Mouse (Mus musculus) lung, postnatal 0 days (tissue): ENCODE measurements around the gene Dmwd.

ENCODE experiments used
- CTCF ChIP-seq: IDR thresholded peaks from 2 replicates; pipeline ENCODE4 v1.5.1; 2016; ENCODE audit warnings: antibody characterized with exemption, mild to moderate bottlenecking
- EP300 ChIP-seq: IDR thresholded peaks from 2 replicates; pipeline ENCODE4 v1.6.1; 2016; ENCODE audit warnings: antibody characterized with exemption, mild to moderate bottlenecking, control low read depth

DNA sequence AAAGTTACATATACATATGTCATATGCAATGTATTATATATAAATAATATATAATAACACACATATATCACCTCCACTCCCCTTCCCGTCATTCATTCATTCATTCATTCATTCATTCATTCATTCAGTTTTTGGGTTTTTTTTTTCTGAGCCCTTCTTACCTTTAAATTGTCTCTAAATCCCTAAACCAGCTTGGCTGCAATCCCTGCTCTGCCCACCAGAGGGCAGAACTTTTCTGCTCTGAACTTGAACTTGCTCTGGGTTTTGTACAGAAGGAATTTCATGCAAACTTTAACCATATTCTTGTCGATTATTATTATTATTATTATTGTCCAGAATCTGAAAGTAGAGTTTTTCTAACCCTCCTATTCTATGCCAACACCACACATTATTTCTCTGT, 7.3 kb upstream of the Dmwd start:
- peak; percentile 85 for TF ChIP-seq CTCF
- no peak for TF ChIP-seq EP300
